Mouse (Mus musculus): ENCODE measurements around the gene Emc4. TPM values are rescaled to one million over a fixed set of nuclear protein-coding genes. Genes with fewer than 3 reads are reported as not detected.

Emc4 gene
- polyA plus RNA-seq, 1 experiment from 2014 or later: 117 TPM

DNA sequence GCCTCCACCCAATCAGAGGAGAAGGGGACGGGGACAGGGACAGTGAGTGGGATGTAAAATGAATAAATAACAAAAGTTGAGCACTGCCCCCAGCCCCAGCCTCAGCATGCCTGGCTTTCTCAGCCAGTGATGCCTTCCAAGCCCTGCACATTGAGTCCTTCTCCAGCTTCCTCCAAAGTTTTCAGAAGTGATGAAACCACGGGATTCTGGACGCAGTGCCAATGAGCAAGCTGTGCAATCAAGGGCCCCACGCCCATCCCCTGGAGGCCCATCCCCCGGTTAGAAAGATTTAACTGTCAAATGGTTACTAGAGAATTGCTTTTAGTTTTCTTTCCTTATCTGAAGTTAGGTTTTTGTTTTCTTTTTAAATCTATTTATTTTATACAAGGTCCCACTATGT lies 2.1 kb upstream of the Emc4 start:
- Histone ChIP-seq H3K27ac (no peak overlapping the region), H3K36me3 (peaks cover 8% of the 10 kb centered on the region), H3K9me3 (replicated peaks) (no peaks in the 10 kb centered on the region), H3K4me1 (peaks cover 9% of the 10 kb centered on the region), H3K4me3 (no peak overlapping the region), H3K27me3 (ENCODE audit: low read depth, poor library complexity, severe bottlenecking) (no peaks in the 10 kb centered on the region)
- no peak for DNase-seq (ENCODE audit: low spot score)
- WGBS: 82% methylated on average over 5 of the region's 5 CpGs

DNA sequence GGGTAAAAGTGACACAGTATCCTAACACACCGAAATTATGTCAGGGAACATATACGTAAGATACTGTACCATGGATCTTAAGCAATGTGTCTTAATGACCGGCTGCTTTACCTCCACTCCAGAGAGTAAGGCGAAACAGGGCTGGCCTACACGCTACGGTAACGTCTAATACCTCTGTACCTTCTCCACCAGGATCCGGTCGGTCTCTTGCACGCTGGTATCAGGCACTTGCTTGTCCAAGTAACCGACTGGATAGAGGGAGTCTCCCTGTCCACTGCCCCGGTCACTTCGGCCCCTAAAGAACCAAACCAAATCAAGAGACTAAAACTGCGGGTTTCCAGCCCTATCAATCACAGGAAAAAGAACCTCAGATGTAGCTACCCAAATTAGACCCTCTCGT lies 605 bp downstream of the Emc4 start:
- Histone ChIP-seq H3K27ac (peak overlapping the region; percentile 90), H3K9me3 (replicated peaks) (no peaks in the 10 kb centered on the region)
- no peak for DNase-seq (ENCODE audit: low spot score)

GRCm38 (mm10) chr2:112360781-112361169 lies 7.1 kb downstream of the Emc4 start:
- no peak overlapping the region for H3K4me3 ChIP-seq
- H3K27me3 ChIP-seq (ENCODE audit: low read depth, poor library complexity, severe bottlenecking): no peaks in the 10 kb centered on the region
- H3K9me3 ChIP-seq (replicated peaks): no peaks in the 10 kb centered on the region
- 90% methylated on average over 2 of the region's 2 CpGs for WGBS
- H3K27ac ChIP-seq: no peak overlapping the region
- no peaks in the 10 kb centered on the region for H3K4me1 ChIP-seq
- DNase-seq (ENCODE audit: low spot score): no peak
- peaks cover 84% of the 10 kb centered on the region for H3K36me3 ChIP-seq

More for the DNA sequence above, 605 bp downstream of the Emc4 start:
- peaks cover 9% of the 10 kb centered on the region for H3K4me1 ChIP-seq
- H3K4me3 ChIP-seq: peak overlapping the region; percentile 91
- H3K27me3 ChIP-seq (ENCODE audit: low read depth, poor library complexity, severe bottlenecking): no peaks in the 10 kb centered on the region
- WGBS: 20% methylated on average over 15 of the region's 15 CpGs
- H3K36me3 ChIP-seq: peaks cover 33% of the 10 kb centered on the region

DNA sequence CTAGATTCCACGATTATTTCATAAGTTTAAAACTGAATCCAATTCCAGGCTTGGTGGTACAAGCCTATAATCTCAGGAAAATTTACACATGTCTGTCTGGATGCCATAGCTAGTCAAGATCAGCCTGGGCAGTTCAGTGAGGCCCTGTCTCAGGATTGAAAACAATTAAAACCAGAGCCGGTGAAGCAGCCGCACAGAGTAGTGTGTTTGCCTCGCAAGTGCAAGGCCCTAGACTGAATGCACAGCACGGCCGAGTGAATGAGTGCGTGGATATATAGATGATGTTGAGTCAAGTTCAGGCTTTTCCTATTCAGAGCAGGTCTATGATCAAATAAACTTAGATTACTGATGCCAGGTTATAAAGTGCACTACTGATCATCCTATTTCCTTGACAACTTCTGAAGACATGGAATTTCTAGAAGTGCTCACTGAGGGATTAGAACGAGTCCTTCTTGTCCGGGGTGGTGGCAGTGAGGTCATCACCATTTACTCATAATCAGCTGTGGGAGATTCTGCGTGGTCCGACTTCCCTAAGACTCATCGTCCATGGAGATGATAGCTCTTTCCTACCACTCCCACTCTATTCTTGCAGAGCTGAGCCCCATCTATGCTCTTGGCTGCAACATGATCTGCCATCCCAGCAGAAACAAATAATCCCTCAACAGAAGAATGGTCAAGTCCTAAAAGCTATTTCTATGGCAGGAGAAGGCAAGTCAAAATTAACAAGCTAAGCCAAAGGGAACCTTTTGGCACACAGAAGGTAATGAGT lies 7.6 kb downstream of the Emc4 start:
- Histone ChIP-seq H3K27ac (no peak overlapping the region), H3K36me3 (peaks cover 84% of the 10 kb centered on the region), H3K4me1 (no peaks in the 10 kb centered on the region), H3K27me3 (ENCODE audit: low read depth, poor library complexity, severe bottlenecking) (no peaks in the 10 kb centered on the region), H3K4me3 (no peak overlapping the region), H3K9me3 (replicated peaks) (no peaks in the 10 kb centered on the region)
- DNase-seq (ENCODE audit: low spot score): no peak
- 93% methylated on average over 12 of the region's 12 CpGs for whole genome bisulfite sequencing

DNA sequence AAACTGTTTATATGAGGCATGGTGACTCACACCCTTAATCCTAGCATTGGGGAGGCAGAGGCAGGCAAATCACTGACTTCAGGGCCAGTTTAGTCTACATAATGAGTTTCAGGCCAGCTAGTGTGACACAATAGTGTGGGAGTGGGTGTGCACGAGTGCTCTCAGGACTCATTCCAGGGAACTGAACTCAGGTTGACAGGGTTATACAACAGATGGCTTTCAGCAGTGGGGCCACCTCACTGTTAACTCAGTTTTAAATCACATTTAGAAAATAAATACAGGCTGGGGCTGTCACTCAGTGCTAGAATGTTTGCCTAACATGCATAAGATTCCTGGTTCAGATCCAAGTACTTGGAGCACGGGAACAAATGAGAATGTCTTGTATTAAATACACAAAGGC lies 8.2 kb downstream of the Emc4 start:
- DNase-seq (ENCODE audit: low spot score): no peak
- Histone ChIP-seq H3K4me1 (no peaks in the 10 kb centered on the region), H3K27me3 (ENCODE audit: low read depth, poor library complexity, severe bottlenecking) (no peaks in the 10 kb centered on the region), H3K9me3 (replicated peaks) (no peaks in the 10 kb centered on the region), H3K27ac (no peak overlapping the region), H3K4me3 (no peak overlapping the region), H3K36me3 (peaks cover 79% of the 10 kb centered on the region)
- 87% methylated on average over 2 of the region's 2 CpGs for WGBS

DNA sequence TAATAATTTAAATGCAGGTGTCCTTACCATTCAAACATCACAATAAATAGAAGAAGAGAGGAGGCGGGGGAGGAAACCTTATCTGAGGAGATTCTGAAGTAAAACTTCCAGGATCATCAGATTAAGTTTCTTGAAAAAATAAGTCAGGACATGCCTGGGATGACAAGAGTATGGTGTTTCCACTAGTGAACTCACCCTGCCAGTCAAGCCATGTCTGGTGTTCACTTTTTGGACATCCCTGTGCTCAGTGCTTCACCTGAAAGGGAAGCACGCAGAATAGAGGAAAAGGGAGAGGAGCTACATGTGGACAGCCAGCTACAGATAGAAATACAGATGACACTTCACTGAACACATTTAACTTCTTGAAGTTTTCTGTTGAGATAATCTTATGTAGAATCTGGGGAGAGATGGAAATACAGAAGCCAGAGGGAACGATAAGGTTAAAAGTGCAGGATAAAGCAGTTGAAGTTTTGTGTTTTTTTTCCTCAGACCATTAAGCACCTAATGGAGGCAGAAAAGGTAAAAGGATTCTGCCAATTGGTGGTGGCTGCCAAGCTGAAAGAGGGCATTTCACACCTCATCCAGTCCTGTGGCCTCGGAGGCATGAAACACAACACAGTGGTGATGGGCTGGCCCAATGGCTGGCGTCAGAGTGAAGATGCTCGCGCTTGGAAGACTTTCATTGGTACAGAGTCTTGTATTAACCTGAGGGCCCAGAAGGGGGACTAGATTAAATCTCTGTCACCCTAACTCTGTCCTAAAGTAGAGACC lies 14.0 kb downstream of the Emc4 start:
- H3K9me3 ChIP-seq (replicated peaks): no peaks in the 10 kb centered on the region
- no peaks in the 10 kb centered on the region for H3K27me3 ChIP-seq (ENCODE audit: low read depth, poor library complexity, severe bottlenecking)
- no peak overlapping the region for H3K27ac ChIP-seq
- no peak overlapping the region for H3K4me3 ChIP-seq
- 80% methylated on average over 7 of the region's 7 CpGs for WGBS
- peaks cover 31% of the 10 kb centered on the region for H3K36me3 ChIP-seq
- no peak for DNase-seq (ENCODE audit: low spot score)
- no peaks in the 10 kb centered on the region for H3K4me1 ChIP-seq

- WGBS: 83% methylated on average over 3 of the region's 3 CpGs
- H3K36me3 ChIP-seq: peaks cover 4% of the 10 kb centered on the region; the same call in 1 of the 2 replicates
- no peak overlapping the region for H3K27ac ChIP-seq
- no peaks in the 10 kb centered on the region for H3K4me1 ChIP-seq
- H3K27me3 ChIP-seq (ENCODE audit: low read depth, poor library complexity, severe bottlenecking): no peaks in the 10 kb centered on the region
- DNase-seq (ENCODE audit: low spot score): no peak
- no peaks in the 10 kb centered on the region for H3K9me3 ChIP-seq (replicated peaks)
- H3K4me3 ChIP-seq: no peak overlapping the region
Measured at GRCm38 (mm10) chr2:112348246-112348645, 19.6 kb downstream of the Emc4 start.

DNA sequence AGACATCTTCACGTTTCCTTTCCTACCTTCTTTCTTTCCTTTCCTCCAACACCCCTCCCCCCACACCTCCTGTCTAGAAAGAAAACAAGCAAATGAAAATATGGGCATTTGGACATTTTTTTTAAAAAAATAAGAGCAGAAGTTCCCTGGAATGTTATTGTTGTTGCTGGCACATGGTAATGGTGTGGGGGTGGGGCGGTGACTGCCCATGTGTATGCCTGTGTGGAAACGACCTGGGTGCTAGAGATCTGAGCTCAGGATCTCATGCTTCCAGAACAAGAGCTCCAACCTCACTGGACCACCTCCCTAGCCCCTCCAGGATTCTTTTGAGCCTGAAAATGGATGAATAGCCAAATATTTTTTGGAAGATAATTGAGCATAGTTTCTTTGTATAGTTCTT lies 26.7 kb downstream of the Emc4 start:
- DNase-seq (ENCODE audit: low spot score): no peak
- Histone ChIP-seq H3K4me3 (no peak overlapping the region), H3K27ac (no peak overlapping the region), H3K36me3 (peaks cover 6% of the 10 kb centered on the region), H3K9me3 (replicated peaks) (no peaks in the 10 kb centered on the region), H3K4me1 (no peaks in the 10 kb centered on the region), H3K27me3 (ENCODE audit: low read depth, poor library complexity, severe bottlenecking) (no peaks in the 10 kb centered on the region)
- 70% methylated on average over 3 of the region's 3 CpGs for whole genome bisulfite sequencing

DNA sequence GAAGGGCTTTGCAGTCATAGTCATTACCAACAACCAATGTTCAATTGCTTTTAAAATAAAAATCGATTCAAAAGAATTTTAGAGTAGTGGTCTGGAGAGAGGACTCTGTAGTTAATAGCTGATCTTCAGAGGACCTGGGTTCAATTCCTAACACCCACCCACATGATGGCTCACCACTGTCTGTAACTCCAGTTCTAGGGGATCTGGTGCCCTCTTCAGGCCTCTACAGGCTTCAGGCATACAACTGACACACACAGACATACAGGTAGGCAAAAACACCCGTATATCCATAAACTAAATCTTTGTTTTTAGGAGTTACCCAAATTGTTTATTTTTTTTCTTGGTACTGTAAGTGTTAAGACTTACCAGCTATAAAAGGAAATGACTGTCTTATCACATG lies 28.1 kb downstream of the Emc4 start:
- Histone ChIP-seq H3K4me1 (no peaks in the 10 kb centered on the region), H3K27me3 (ENCODE audit: low read depth, poor library complexity, severe bottlenecking) (no peaks in the 10 kb centered on the region), H3K36me3 (peaks cover 6% of the 10 kb centered on the region), H3K9me3 (replicated peaks) (no peaks in the 10 kb centered on the region), H3K27ac (no peak overlapping the region), H3K4me3 (no peak overlapping the region)
- WGBS: 91% methylated on average over 2 of the region's 2 CpGs
- DNase-seq (ENCODE audit: low spot score): no peak

- no peak for DNase-seq (ENCODE audit: low spot score)
- H3K27me3 ChIP-seq (ENCODE audit: low read depth, poor library complexity, severe bottlenecking): no peaks in the 10 kb centered on the region
- H3K4me1 ChIP-seq: no peaks in the 10 kb centered on the region
- 96% methylated on average over 6 of the region's 6 CpGs for WGBS
- H3K36me3 ChIP-seq: peaks cover 6% of the 10 kb centered on the region
- no peak overlapping the region for H3K4me3 ChIP-seq
- no peak overlapping the region for H3K27ac ChIP-seq
- H3K9me3 ChIP-seq (replicated peaks): no peaks in the 10 kb centered on the region
Measured at GRCm38 (mm10) chr2:112337211-112337610, 30.6 kb downstream of the Emc4 start.

- Histone ChIP-seq H3K36me3 (no peaks in the 10 kb centered on the region), H3K4me1 (0 out of 2 replicates have a peak, but pooled peaks cover 3% of the 10 kb centered on the region), H3K9me3 (replicated peaks) (no peaks in the 10 kb centered on the region), H3K4me3 (no peak overlapping the region), H3K27ac (no peak overlapping the region), H3K27me3 (ENCODE audit: low read depth, poor library complexity, severe bottlenecking) (no peaks in the 10 kb centered on the region)
- no peak for DNase-seq (ENCODE audit: low spot score)
- 79% methylated on average over 4 of the region's 4 CpGs for WGBS
Measured at GRCm38 (mm10) chr2:112332051-112332898, 35.6 kb downstream of the Emc4 start.

GRCm38 (mm10) chr2:112328069-112328777 lies 39.6 kb downstream of the Emc4 start:
- H3K9me3 ChIP-seq (replicated peaks): no peaks in the 10 kb centered on the region
- H3K27me3 ChIP-seq (ENCODE audit: low read depth, poor library complexity, severe bottlenecking): no peaks in the 10 kb centered on the region
- H3K36me3 ChIP-seq: no peaks in the 10 kb centered on the region
- 75% methylated on average over 11 of the region's 11 CpGs for WGBS
- no peak overlapping the region for H3K27ac ChIP-seq
- no peak for DNase-seq (ENCODE audit: low spot score)
- H3K4me3 ChIP-seq: no peak overlapping the region
- H3K4me1 ChIP-seq: 0 out of 2 replicates have a peak, but pooled peaks cover 3% of the 10 kb centered on the region
